Mouse (Mus musculus): Measurements from ENCODE around the gene Dnttip2.

DNA sequence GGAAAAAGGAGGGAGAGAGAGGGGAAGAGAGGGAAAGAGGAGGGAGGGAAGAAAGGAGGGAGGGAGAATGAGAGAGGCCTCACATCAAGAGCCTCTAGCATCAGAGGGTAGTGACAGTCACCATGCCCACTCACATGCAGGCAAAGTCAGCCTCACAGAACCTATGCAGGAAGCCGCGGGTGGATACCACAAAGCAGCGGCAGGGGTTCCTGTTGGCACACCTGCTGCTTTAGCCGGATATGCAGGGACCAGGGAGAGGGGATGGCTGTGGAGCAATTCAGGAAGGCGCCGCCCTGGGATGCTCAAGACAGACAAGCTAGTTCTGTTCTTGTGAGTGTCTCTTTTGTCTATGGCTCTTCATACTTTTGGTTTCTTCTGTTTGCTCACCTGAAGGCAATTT, 34.8 kb downstream of the Dnttip2 start:
- TF ChIP-seq POLR2A (IDR thresholded peaks at IDR 0.05; ENCODE audit: borderline replicate concordance, low read depth, low read length) (no peak), CTCF (IDR thresholded peaks at IDR 0.05; ENCODE audit: low read depth, low read length) (no peak)
